Mouse (Mus musculus) left cerebral cortex, postnatal 25 days (tissue): ENCODE data around the gene Map7d1. TPM values are rescaled to one million over a fixed set of nuclear protein-coding genes. Genes with fewer than 3 reads are reported as not detected.
"Not testable (repeated sequence)": the region's sequence is repeated elsewhere in the genome, so short reads cannot be mapped to it uniquely, and the experiment has no call there.

ENCODE experiments used
- DNase-seq, 2 experiments: peaks; one replicate each; pipeline ENCODE4 v3.0.0; 2022; ENCODE audit warnings: low spot score in 2 of 2, mixed read lengths in 1 of 2
- intact Hi-C: fragments of 180-260 bp; cut with DNase I; formaldehyde crosslinking; loops from one replicate; pipeline ENCODE4 v1.15.1; 2025
- total RNA-seq, 2 experiments: library from RNA; stranded (reverse); gene quantifications; 2 replicates each; pipeline ENCODE4 v1.2.3; 2021

Map7d1 gene
- total RNA-seq, 2 experiments from 2014 or later = 253 to 255 TPM

GRCm38 (mm10) chr4:126250659-126251058, 5.5 kb downstream of the Map7d1 start:
- intact Hi-C loops = no loop called here
- no peak for DNase-seq

- no peak for DNase-seq
- intact Hi-C loops = no loop called here
Measured at GRCm38 (mm10) chr4:126248261-126248868, 7.8 kb downstream of the Map7d1 start.

GRCm38 (mm10) chr4:126246202-126246889, 9.8 kb downstream of the Map7d1 start:
- intact Hi-C loops = no loop called here
- peak; percentile 49 to 93 for DNase-seq

- intact Hi-C loops = no loop called here
- DNase-seq = no peak
Measured at GRCm38 (mm10) chr4:126242510-126242909, 13.6 kb downstream of the Map7d1 start.

- no peak for DNase-seq
- intact Hi-C loops = no loop called here
Measured at GRCm38 (mm10) chr4:126241956-126242355, 14.2 kb downstream of the Map7d1 start.

- DNase-seq = peak in 1 of 2 experiments; percentile 10
- intact Hi-C loops = no loop called here
Measured at GRCm38 (mm10) chr4:126239862-126240475, 16.2 kb downstream of the Map7d1 start.

GRCm38 (mm10) chr4:126237721-126238242, 18.4 kb downstream of the Map7d1 start:
- DNase-seq = peak; percentile 63 to 79
- intact Hi-C loops = no loop called here

- DNase-seq = peak in 1 of 2 experiments; percentile 8
- intact Hi-C loops = no loop called here
Measured at GRCm38 (mm10) chr4:126236467-126237280, 19.5 kb downstream of the Map7d1 start.

- no peak for DNase-seq
- intact Hi-C loops = no loop called here
Measured at GRCm38 (mm10) chr4:126235191-126235590, 21.0 kb downstream of the Map7d1 start.

GRCm38 (mm10) chr4:126234496-126235175, 21.5 kb downstream of the Map7d1 start:
- intact Hi-C loops = no loop called here
- DNase-seq = no peak

- intact Hi-C loops = no loop called here
- no peak for DNase-seq
Measured at GRCm38 (mm10) chr4:126233676-126234308, 22.4 kb downstream of the Map7d1 start.

GRCm38 (mm10) chr4:126229900-126230299, 26.2 kb downstream of the Map7d1 start:
- intact Hi-C loops = no loop called here
- DNase-seq = no peak

GRCm38 (mm10) chr4:126228144-126228543, 28.0 kb downstream of the Map7d1 start:
- intact Hi-C loops = no loop called here
- DNase-seq = no peak

- intact Hi-C loops = loop anchor here (1.0 kb wide), 2 partner anchors 35 to 82 kb away; partner anchors contain the start of gene Trappc3
- peak; percentile 84 to 87 for DNase-seq
Measured at GRCm38 (mm10) chr4:126227077-126227761, 28.9 kb downstream of the Map7d1 start.

GRCm38 (mm10) chr4:126226640-126227039, 29.5 kb downstream of the Map7d1 start:
- no peak for DNase-seq
- intact Hi-C loops = loop anchor here (1.0 kb wide), 2 partner anchors 36 to 83 kb away; partner anchors contain the start of gene Trappc3

GRCm38 (mm10) chr4:126222631-126223030, 33.5 kb downstream of the Map7d1 start:
- DNase-seq = no peak
- intact Hi-C loops = no loop called here

- DNase-seq = no peak
- intact Hi-C loops = no loop called here
Measured at GRCm38 (mm10) chr4:126220045-126220444, 36.1 kb downstream of the Map7d1 start.

GRCm38 (mm10) chr4:126219540-126219939, 36.6 kb downstream of the Map7d1 start:
- DNase-seq, intact Hi-C loops: not testable (repeated sequence)
